Mouse (Mus musculus) forebrain, embryonic 16.5 days (tissue): Measurements from ENCODE around the gene Hcrtr2. TPM values are rescaled to one million over a fixed set of nuclear protein-coding genes. Genes with fewer than 3 reads are reported as not detected.

Experiments used
- ATAC-seq: fragments of 200-750 bp; cut with Nextera tagmentation; 2 replicates; pipeline ENCODE4 v1.8.0; 2017; ENCODE audit warnings: mild to moderate bottlenecking, moderate library complexity
- H3K27ac ChIP-seq: fragments of 300-500 bp; sonication (generic); 2 replicates; pipeline ENCODE4 v1.5.1; 2014; ENCODE audit warnings: low read length, control low read depth
- H3K27me3 ChIP-seq: fragments of 300-500 bp; sonication (generic); replicated peaks from 2 replicates; pipeline ENCODE4 v1.6.1; 2014; ENCODE audit warnings: low read length; ENCODE audit not compliant: control insufficient read depth, insufficient read depth
- H3K36me3 ChIP-seq: fragments of 300-500 bp; sonication (generic); 2 replicates; pipeline ENCODE4 v1.6.1; 2014; ENCODE audit not compliant: control insufficient read depth, insufficient read depth
- H3K4me1 ChIP-seq: fragments of 300-500 bp; sonication (generic); replicated peaks from 2 replicates; pipeline ENCODE4 v1.6.1; 2014; ENCODE audit warnings: low read length; ENCODE audit not compliant: control insufficient read depth, insufficient read depth
- H3K4me2 ChIP-seq: fragments of 300-500 bp; sonication (generic); 2 replicates; pipeline ENCODE4 v1.6.1; 2014; ENCODE audit warnings: mild to moderate bottlenecking, low read length, control low read depth
- H3K4me3 ChIP-seq: fragments of 300-500 bp; sonication (generic); replicated peaks from 2 replicates; pipeline ENCODE4 v1.5.1; 2014; ENCODE audit warnings: mild to moderate bottlenecking, low read length, control low read depth
- H3K9ac ChIP-seq: fragments of 300-500 bp; sonication (generic); replicated peaks from 2 replicates; pipeline ENCODE4 v1.6.1; 2014; ENCODE audit warnings: low read depth, low read length, control low read depth
- H3K9me3 ChIP-seq: fragments of 300-500 bp; sonication (generic); 2 replicates; pipeline ENCODE4 v1.6.1; 2016; ENCODE audit warnings: low read length; ENCODE audit not compliant: control insufficient read depth
- WGBS: fragments of 180-500 bp; shearing (Covaris S2); extraction: QIAGEN DNeasy Blood & Tissue Kit; methylation state at CpG from one replicate; pipeline ENCODE4 v1.1.7; 2014; 5-methylcytosine and 5-hydroxymethylcytosine counted together
- polyA plus RNA-seq: library from polyadenylated mRNA; unstranded; fragments of >200 nt; fragmentation: Nextera tagmentation; extraction: Ambion mirVana; gene quantifications from 2 replicates; pipeline ENCODE4 v1.2.1, GENCODE M21; 2015

Gene Hcrtr2
- polyA plus RNA-seq, 1 experiment from 2014 or later = 5.4 TPM

GRCm38 (mm10) chr9:76213557-76213956 is 110.1 kb downstream of the Hcrtr2 start, which contains the start of gene Gfral:
Gfral (minus strand) TSS chr9:76213657.
- H3K4me1 ChIP-seq = no peaks in the 10 kb centered on the region
- no peak within 1 kb of the TSS for H3K9ac ChIP-seq
- no peak for ATAC-seq
- no peaks in the 10 kb centered on the region for H3K27me3 ChIP-seq
- H3K36me3 ChIP-seq = no peaks in the 10 kb centered on the region
- no peak within 1 kb of the TSS for H3K27ac ChIP-seq
- H3K4me3 ChIP-seq = no peak within 1 kb of the TSS
- H3K9me3 ChIP-seq = no peaks in the 10 kb centered on the region
- no peak within 1 kb of the TSS for H3K4me2 ChIP-seq
- WGBS = 70% methylated on average over 2 of the region's 2 CpGs

GRCm38 (mm10) chr9:76196917-76197316 is 126.7 kb downstream of the Hcrtr2 start:
- WGBS = 77% methylated on average over 4 of the region's 4 CpGs
- no peaks in the 10 kb centered on the region for H3K4me1 ChIP-seq
- no peaks in the 10 kb centered on the region for H3K27me3 ChIP-seq
- H3K9me3 ChIP-seq = no peaks in the 10 kb centered on the region
- no peak overlapping the region for H3K9ac ChIP-seq
- H3K4me3 ChIP-seq = no peak overlapping the region
- H3K36me3 ChIP-seq = no peaks in the 10 kb centered on the region
- ATAC-seq = no peak
- H3K27ac ChIP-seq = no peak overlapping the region
- no peak overlapping the region for H3K4me2 ChIP-seq

- Histone ChIP-seq H3K4me1 (no peaks in the 10 kb centered on the region), H3K9ac (no peak overlapping the region), H3K4me2 (no peak overlapping the region), H3K36me3 (no peaks in the 10 kb centered on the region), H3K4me3 (no peak overlapping the region), H3K9me3 (no peaks in the 10 kb centered on the region), H3K27ac (no peak overlapping the region), H3K27me3 (no peaks in the 10 kb centered on the region)
- no peak for ATAC-seq
Observed at GRCm38 (mm10) chr9:76179221-76179620, 144.4 kb downstream of the Hcrtr2 start.

Other genes with a start within 250 kb of the Hcrtr2 start
- gene Gfral, start 110.2 kb downstream of the Hcrtr2 start, polyA plus RNA-seq = not detected in 2 replicates
- 0.10 TPM in 1 of 2 replicates, not detected in the other for gene Fam83b, start 243.3 kb upstream of the Hcrtr2 start, polyA plus RNA-seq